Mouse (Mus musculus) cerebellum, adult 2 months (tissue): ENCODE results near the gene Mef2d. TPM values are rescaled to one million over a fixed set of nuclear protein-coding genes. Genes with fewer than 3 reads are reported as not detected.
A peak's percentile ranks its signal among the peaks of the same experiment; 100 is the strongest.
"Not testable (repeated sequence)": the region's sequence is repeated elsewhere in the genome, so short reads cannot be mapped to it uniquely, and the experiment has no call there.

Experiments
- DNase-seq, 2 experiments: peaks; one replicate each; pipeline ENCODE4 v3.0.0; 2021
- H3K27ac ChIP-seq: fragments of 200-500 bp; 2 replicates; pipeline ENCODE4 v1.5.1; 2012; ENCODE audit warnings: low read length, control low read depth, inconsistent platforms; ENCODE audit not compliant: insufficient read depth
- H3K27me3 ChIP-seq: fragments of 200-500 bp; 2 replicates; pipeline ENCODE4 v1.6.1; 2012; ENCODE audit warnings: inconsistent platforms, mild to moderate bottlenecking, low read length, moderate library complexity; ENCODE audit not compliant: control insufficient read depth, insufficient read depth
- H3K4me1 ChIP-seq: fragments of 200-500 bp; 2 replicates; pipeline ENCODE4 v1.6.1; 2011; ENCODE audit warnings: low read length; ENCODE audit not compliant: control insufficient read depth, insufficient read depth
- H3K4me3 ChIP-seq: fragments of 200-500 bp; replicated peaks from 2 replicates; pipeline ENCODE3; 2011; ENCODE audit warnings: mild to moderate bottlenecking, low read depth, low read length, control low read depth; ENCODE audit not compliant: insufficient read depth
- CTCF ChIP-seq: fragments of 200-500 bp; IDR thresholded peaks from 2 replicates; pipeline ENCODE4 v1.5.1; 2011; ENCODE audit warnings: low read depth, mild to moderate bottlenecking, control low read depth, low read length, moderate library complexity, borderline replicate concordance; ENCODE audit not compliant: insufficient read depth
- POLR2A ChIP-seq: fragments of 200-500 bp; IDR thresholded peaks from 2 replicates; pipeline ENCODE4 v1.6.1; 2011; ENCODE audit warnings: low read length, control low read depth, borderline replicate concordance; ENCODE audit not compliant: insufficient read depth
- WGBS: fragments of 180-500 bp; shearing (Covaris S2); methylation state at CpG from one replicate; pipeline ENCODE4 v1.1.7; 2018; 5-methylcytosine and 5-hydroxymethylcytosine counted together
- polyA plus RNA-seq: library from polyadenylated mRNA; depleted of rRNA; stranded (reverse); fragments of >200 nt; gene quantifications from 2 replicates; pipeline ENCODE4 v1.2.3, GENCODE M21; 2012

Gene Mef2d
- polyA plus RNA-seq, 1 experiment: 102 TPM

GRCm38 (mm10) chr3:88172440-88172839 lies 30.3 kb downstream of the Mef2d start:
- TF ChIP-seq POLR2A (no peak), CTCF (no peak)
- Histone ChIP-seq H3K4me3 (no peak overlapping the region), H3K27ac (peak overlapping the region; percentile 51), H3K27me3 (no peaks in the 10 kb centered on the region), H3K4me1 (peaks cover 29% of the 10 kb centered on the region)
- WGBS: 79% methylated on average over 3 of the region's 3 CpGs
- no peak for DNase-seq

GRCm38 (mm10) chr3:88173375-88173774 lies 31.2 kb downstream of the Mef2d start:
- WGBS: 40% methylated on average over 3 of the region's 3 CpGs
- TF ChIP-seq CTCF (peak; percentile 92), POLR2A (no peak)
- no peak overlapping the region for H3K4me3 ChIP-seq
- H3K4me1 ChIP-seq: peaks cover 29% of the 10 kb centered on the region
- no peaks in the 10 kb centered on the region for H3K27me3 ChIP-seq
- DNase-seq: peak; percentile 74 to 83
- 0 out of 2 replicates have a peak overlapping the region, but pooled peaks have one; percentile 32 for H3K27ac ChIP-seq

GRCm38 (mm10) chr3:88174894-88175293 lies 32.7 kb downstream of the Mef2d start:
- H3K27ac ChIP-seq: no peak overlapping the region
- H3K27me3 ChIP-seq: no peaks in the 10 kb centered on the region
- WGBS: 36% methylated on average over 2 of the region's 2 CpGs
- peaks cover 23% of the 10 kb centered on the region for H3K4me1 ChIP-seq
- no peak overlapping the region for H3K4me3 ChIP-seq
- TF ChIP-seq CTCF (no peak), POLR2A (no peak)
- DNase-seq: no peak

- Histone ChIP-seq H3K27me3 (no peaks in the 10 kb centered on the region), H3K27ac (peak overlapping the region; percentile 40; the same call in 1 of the 2 replicates), H3K4me3 (peak overlapping the region; percentile 69), H3K4me1 (peaks cover 20% of the 10 kb centered on the region)
- 33% methylated on average over 5 of the region's 5 CpGs for WGBS
- TF ChIP-seq POLR2A (no peak), CTCF (no peak)
- DNase-seq: no peak
Measured at GRCm38 (mm10) chr3:88177106-88177505, 34.9 kb downstream of the Mef2d start.

GRCm38 (mm10) chr3:88177562-88178345 lies 35.6 kb downstream of the Mef2d start:
- peaks cover 14% of the 10 kb centered on the region for H3K4me1 ChIP-seq

GRCm38 (mm10) chr3:88178346-88178733 lies 36.2 kb downstream of the Mef2d start:
- H3K4me1 ChIP-seq, DNase-seq, H3K27me3 ChIP-seq: not testable (repeated sequence)
- WGBS: 24% methylated on average over 11 of the region's 11 CpGs
- H3K27ac ChIP-seq: peak overlapping the region; percentile 72
- H3K4me3 ChIP-seq: peak overlapping the region; percentile 69

More at GRCm38 (mm10) chr3:88177562-88178345, 35.6 kb downstream of the Mef2d start:
- Histone ChIP-seq H3K27ac (peak overlapping the region; percentile 90), H3K27me3 (no peaks in the 10 kb centered on the region), H3K4me3 (peak overlapping the region; percentile 69)
- peak; percentile 99 to 100 for DNase-seq
- TF ChIP-seq CTCF: no peak
- TF ChIP-seq POLR2A: peak; percentile 63; the same call in 1 of the 2 replicates
- WGBS: under 1% methylated on average over 49 of the region's 49 CpGs

GRCm38 (mm10) chr3:88178986-88179385 lies 36.8 kb downstream of the Mef2d start:
- peaks cover 8% of the 10 kb centered on the region; the same call in 1 of the 2 replicates for H3K4me1 ChIP-seq
- DNase-seq: no peak
- no peak overlapping the region for H3K4me3 ChIP-seq
- no peak for TF ChIP-seq POLR2A
- no peak for TF ChIP-seq CTCF
- no peaks in the 10 kb centered on the region for H3K27me3 ChIP-seq
- 88% methylated on average over 4 of the region's 4 CpGs for WGBS
- H3K27ac ChIP-seq: no peak overlapping the region

- peak; percentile 75 to 84 for DNase-seq
- Histone ChIP-seq H3K27me3 (no peaks in the 10 kb centered on the region), H3K4me3 (no peak overlapping the region), H3K27ac (no peak overlapping the region), H3K4me1 (peaks cover 8% of the 10 kb centered on the region; the same call in 1 of the 2 replicates)
- TF ChIP-seq CTCF (no peak), POLR2A (no peak)
- 4% methylated on average over 4 of the region's 4 CpGs for WGBS
Measured at GRCm38 (mm10) chr3:88181374-88181773, 39.2 kb downstream of the Mef2d start.
